Mouse (Mus musculus): ENCODE results near the gene Sox30. TPM values are rescaled to one million over a fixed set of nuclear protein-coding genes. Genes with fewer than 3 reads are reported as not detected.
A peak's percentile ranks its signal among the peaks of the same experiment; 100 is the strongest.
"Not testable (repeated sequence)": the region's sequence is repeated elsewhere in the genome, so short reads cannot be mapped to it uniquely, and the experiment has no call there.

Sox30 gene
- polyA plus RNA-seq, 1 experiment from 2014 or later, result 0.17 TPM

DNA sequence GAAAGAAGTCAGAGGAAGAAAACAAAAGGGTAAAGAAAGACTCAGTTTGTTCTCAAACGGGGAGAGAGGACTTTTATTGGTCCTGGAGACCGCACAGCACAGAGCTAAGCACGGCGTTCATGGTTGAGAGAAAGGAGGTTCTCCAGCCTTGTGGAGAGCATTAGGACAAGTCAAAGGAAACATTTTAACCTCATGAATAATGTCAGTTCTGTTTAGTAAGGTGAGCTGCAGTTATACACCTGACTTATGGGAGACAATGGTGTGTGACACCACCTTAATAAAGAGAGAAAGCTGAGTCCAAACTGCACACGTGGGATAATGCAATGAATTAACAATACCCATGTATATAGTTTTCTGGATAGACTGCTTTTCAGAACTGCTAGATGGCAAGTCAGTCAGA is 64.7 kb downstream of the Sox30 start:
- 89% methylated on average over 5 of the region's 5 CpGs for whole genome bisulfite sequencing
- Histone ChIP-seq H3K27me3 (ENCODE audit: control insufficient read depth, insufficient read depth, low read length) (no peaks in the 10 kb centered on the region), H3K9ac (ENCODE audit: low read length) (no peak overlapping the region), H3K4me1 (ENCODE audit: control insufficient read depth, insufficient read depth, low read length) (no peaks in the 10 kb centered on the region), H3K36me3 (ENCODE audit: control insufficient read depth, insufficient read depth, low read length) (no peaks in the 10 kb centered on the region), H3K27ac (ENCODE audit: low read length) (no peak overlapping the region), H3K9me3 (replicated peaks; ENCODE audit: control insufficient read depth, low read length) (no peaks in the 10 kb centered on the region), H3K4me3 (replicated peaks; ENCODE audit: low read length) (no peak overlapping the region), H3K4me2 (ENCODE audit: low read depth, low read length) (no peak overlapping the region)
- no peak for ATAC-seq (ENCODE audit: insufficient read depth, low FRiP score)

DNA sequence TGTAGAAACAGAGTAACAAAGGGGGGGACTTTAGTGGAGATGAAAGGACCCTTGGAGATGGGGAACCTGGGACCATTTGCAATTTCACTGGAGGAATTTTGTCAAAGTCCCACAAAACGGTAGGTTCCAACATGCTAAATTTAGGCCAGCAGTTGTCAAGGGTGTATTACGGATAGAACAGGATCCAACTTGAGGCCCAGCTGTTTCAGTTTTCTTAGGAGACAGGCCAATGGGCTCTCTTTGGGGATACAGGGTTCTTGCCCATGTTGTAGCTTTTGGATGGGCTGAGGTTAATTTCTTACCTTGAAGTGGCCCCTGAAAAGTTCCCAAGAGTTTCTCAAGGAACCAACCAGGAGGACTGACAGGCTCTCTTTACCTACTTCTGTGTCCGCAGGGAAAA is 67.2 kb downstream of the Sox30 start:
- H3K4me1 ChIP-seq (ENCODE audit: control insufficient read depth, insufficient read depth, low read length), result no peaks in the 10 kb centered on the region
- no peaks in the 10 kb centered on the region for H3K27me3 ChIP-seq (ENCODE audit: control insufficient read depth, insufficient read depth, low read length)
- no peak for ATAC-seq (ENCODE audit: insufficient read depth, low FRiP score)
- no peak overlapping the region for H3K9ac ChIP-seq (ENCODE audit: low read length)
- H3K4me3 ChIP-seq (replicated peaks; ENCODE audit: low read length), result no peak overlapping the region
- no peak overlapping the region for H3K4me2 ChIP-seq (ENCODE audit: low read depth, low read length)
- no peaks in the 10 kb centered on the region for H3K36me3 ChIP-seq (ENCODE audit: control insufficient read depth, insufficient read depth, low read length)
- no peak overlapping the region for H3K27ac ChIP-seq (ENCODE audit: low read length)
- H3K9me3 ChIP-seq (replicated peaks; ENCODE audit: control insufficient read depth, low read length), result no peaks in the 10 kb centered on the region
- WGBS, result 81% methylated on average over 3 of the region's 3 CpGs

DNA sequence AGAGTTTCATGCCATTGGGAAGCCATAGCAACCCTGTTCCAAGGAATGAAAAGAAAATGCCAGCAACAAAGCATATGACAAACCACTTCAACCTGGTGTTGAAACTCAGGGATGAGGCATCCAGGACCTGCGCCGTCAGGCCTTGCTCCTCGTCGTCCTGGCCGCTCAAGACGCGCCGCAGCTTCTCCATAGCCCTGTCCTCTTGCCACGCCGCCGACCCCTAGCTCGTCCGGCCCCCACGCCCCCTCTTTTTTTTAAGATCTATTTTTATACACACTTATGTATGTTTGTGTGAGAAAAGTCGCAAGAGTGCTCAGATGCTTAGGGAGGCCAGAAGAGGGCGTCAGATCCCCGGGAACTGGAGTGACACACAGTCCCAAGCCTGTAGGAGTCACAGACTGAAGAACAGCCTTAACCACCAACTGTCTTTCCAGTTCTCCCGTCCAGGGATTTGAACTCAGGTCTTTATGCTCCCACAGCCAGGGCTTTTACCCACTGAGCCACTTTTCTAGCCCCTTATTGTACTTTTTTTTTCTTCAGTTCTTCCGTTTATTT is 72.1 kb downstream of the Sox30 start, which contains the start of gene Gm12166:
Gene Gm12166, minus strand, starts transcription at position 217 of the 555 bp plus-strand sequence.
- H3K4me2 ChIP-seq (ENCODE audit: low read depth, low read length); H3K4me1 ChIP-seq (ENCODE audit: control insufficient read depth, insufficient read depth, low read length); ATAC-seq (ENCODE audit: insufficient read depth, low FRiP score); H3K27ac ChIP-seq (ENCODE audit: low read length); H3K36me3 ChIP-seq (ENCODE audit: control insufficient read depth, insufficient read depth, low read length); H3K27me3 ChIP-seq (ENCODE audit: control insufficient read depth, insufficient read depth, low read length); H3K9me3 ChIP-seq (replicated peaks; ENCODE audit: control insufficient read depth, low read length); H3K9ac ChIP-seq (ENCODE audit: low read length); H3K4me3 ChIP-seq (replicated peaks; ENCODE audit: low read length): not testable (repeated sequence)
- 29% methylated on average over 19 of the region's 19 CpGs for WGBS

DNA sequence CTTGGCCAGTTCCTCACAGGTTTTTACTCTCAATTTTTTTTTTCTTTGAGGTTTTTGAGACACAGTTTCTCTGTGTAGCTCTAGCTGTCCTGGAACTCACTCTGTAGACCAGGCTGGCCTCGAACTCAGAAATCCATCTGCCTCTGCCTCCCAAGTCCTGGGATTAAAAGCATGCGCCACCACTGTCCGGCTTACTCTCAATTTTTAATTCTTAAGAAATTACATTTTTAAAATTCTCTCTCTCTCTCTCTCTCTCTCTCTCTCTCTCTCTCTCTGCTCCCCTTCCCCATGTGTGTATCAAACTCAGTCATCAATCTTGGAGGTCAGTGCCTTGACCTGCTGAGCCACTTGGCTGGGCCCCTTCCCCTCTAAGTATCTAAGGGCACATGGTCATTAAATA is 73.3 kb downstream of the Sox30 start:
- H3K4me2 ChIP-seq (ENCODE audit: low read depth, low read length); ATAC-seq (ENCODE audit: insufficient read depth, low FRiP score); H3K36me3 ChIP-seq (ENCODE audit: control insufficient read depth, insufficient read depth, low read length); H3K9ac ChIP-seq (ENCODE audit: low read length); H3K4me3 ChIP-seq (replicated peaks; ENCODE audit: low read length); H3K9me3 ChIP-seq (replicated peaks; ENCODE audit: control insufficient read depth, low read length); H3K4me1 ChIP-seq (ENCODE audit: control insufficient read depth, insufficient read depth, low read length); H3K27ac ChIP-seq (ENCODE audit: low read length); H3K27me3 ChIP-seq (ENCODE audit: control insufficient read depth, insufficient read depth, low read length): not testable (repeated sequence)
- WGBS, result 83% methylated on average over 3 of the region's 3 CpGs

DNA sequence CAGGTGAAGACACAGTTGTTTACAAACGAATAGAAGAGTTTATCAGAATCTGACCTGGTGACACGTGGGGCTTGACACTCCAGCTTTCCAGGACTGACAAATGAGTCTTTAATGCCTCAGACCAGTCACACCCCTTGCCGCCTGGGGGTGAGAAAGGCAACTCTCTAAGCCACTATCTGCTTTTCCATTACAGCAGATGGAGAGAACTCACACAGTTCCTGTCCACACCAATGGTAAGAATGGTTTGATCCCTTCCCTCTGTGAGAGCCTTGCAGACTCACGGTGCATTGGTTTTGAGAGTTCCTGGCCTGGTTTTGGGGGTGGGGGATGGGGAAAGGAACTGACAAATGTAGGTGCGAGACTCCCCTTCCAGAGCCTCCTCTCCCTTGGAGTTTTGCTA is 74.2 kb downstream of the Sox30 start:
- WGBS, result 42% methylated on average over 5 of the region's 5 CpGs
- H3K36me3 ChIP-seq (ENCODE audit: control insufficient read depth, insufficient read depth, low read length), result no peaks in the 10 kb centered on the region
- H3K4me2 ChIP-seq (ENCODE audit: low read depth, low read length), result no peak overlapping the region
- no peak for ATAC-seq (ENCODE audit: insufficient read depth, low FRiP score)
- peaks cover 7% of the 10 kb centered on the region for H3K4me1 ChIP-seq (ENCODE audit: control insufficient read depth, insufficient read depth, low read length)
- no peak overlapping the region for H3K9ac ChIP-seq (ENCODE audit: low read length)
- H3K9me3 ChIP-seq (replicated peaks; ENCODE audit: control insufficient read depth, low read length), result no peaks in the 10 kb centered on the region
- H3K4me3 ChIP-seq (replicated peaks; ENCODE audit: low read length), result no peak overlapping the region
- H3K27me3 ChIP-seq (ENCODE audit: control insufficient read depth, insufficient read depth, low read length), result no peaks in the 10 kb centered on the region; the same call in 1 of the 2 replicates
- H3K27ac ChIP-seq (ENCODE audit: low read length), result no peak overlapping the region

DNA sequence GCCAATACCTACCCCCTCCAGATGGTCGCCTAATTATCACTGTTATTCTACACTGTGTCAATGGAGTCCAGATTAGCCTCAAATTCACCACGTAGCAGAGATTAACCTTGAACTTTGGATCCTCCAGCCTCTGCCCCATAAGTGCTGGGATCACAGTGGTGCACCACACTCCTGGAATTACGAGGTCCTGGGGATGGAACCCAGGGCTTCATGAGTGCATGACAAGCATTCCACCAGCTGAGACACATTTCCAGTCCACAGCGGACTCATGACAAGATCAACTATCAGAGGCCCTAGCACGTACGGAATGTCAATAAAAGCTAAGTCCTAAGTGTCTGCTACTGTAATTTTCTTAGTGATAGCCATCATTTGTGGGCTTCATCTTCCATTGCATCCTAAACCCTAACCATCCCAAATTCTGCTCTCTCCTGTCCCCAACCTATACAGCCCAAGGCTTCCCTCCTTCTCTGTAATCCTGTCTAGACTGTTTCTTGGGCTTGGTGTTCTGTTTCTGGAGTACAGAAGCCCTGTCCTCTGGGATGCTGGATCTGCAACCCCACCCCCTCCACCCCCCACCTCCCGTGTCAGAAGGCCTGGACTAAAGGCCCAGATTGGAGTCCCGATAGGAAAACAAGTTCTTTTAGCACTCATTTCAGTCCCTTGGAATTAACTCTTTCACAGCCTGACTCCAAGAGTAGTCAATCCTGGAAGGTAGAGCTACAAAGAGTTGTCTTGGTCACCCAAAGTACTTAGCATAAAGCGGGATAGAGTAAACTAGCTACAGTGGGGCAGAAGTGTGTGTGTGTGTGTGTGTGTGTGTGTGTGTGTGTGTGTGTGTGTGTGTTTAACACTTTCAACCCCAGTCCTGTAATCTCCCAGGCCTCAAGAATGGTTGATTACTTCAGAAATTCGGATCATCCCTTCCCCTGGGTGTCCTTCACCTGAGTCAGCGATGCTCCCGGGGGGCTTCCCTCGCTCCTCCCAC is 75.1 kb downstream of the Sox30 start:
- Histone ChIP-seq H3K4me2 (ENCODE audit: low read depth, low read length) (peak overlapping the region; percentile 60), H3K9me3 (replicated peaks; ENCODE audit: control insufficient read depth, low read length) (no peaks in the 10 kb centered on the region), H3K4me3 (replicated peaks; ENCODE audit: low read length) (peak overlapping the region; percentile 66), H3K27me3 (ENCODE audit: control insufficient read depth, insufficient read depth, low read length) (no peaks in the 10 kb centered on the region; the same call in 1 of the 2 replicates), H3K36me3 (ENCODE audit: control insufficient read depth, insufficient read depth, low read length) (no peaks in the 10 kb centered on the region), H3K9ac (ENCODE audit: low read length) (peak overlapping the region; percentile 83), H3K27ac (ENCODE audit: low read length) (peak overlapping the region; percentile 91), H3K4me1 (ENCODE audit: control insufficient read depth, insufficient read depth, low read length) (peaks cover 7% of the 10 kb centered on the region)
- peak; percentile 15; the same call in 1 of the 2 replicates for ATAC-seq (ENCODE audit: insufficient read depth, low FRiP score)
- WGBS, result 19% methylated on average over 13 of the region's 13 CpGs

DNA sequence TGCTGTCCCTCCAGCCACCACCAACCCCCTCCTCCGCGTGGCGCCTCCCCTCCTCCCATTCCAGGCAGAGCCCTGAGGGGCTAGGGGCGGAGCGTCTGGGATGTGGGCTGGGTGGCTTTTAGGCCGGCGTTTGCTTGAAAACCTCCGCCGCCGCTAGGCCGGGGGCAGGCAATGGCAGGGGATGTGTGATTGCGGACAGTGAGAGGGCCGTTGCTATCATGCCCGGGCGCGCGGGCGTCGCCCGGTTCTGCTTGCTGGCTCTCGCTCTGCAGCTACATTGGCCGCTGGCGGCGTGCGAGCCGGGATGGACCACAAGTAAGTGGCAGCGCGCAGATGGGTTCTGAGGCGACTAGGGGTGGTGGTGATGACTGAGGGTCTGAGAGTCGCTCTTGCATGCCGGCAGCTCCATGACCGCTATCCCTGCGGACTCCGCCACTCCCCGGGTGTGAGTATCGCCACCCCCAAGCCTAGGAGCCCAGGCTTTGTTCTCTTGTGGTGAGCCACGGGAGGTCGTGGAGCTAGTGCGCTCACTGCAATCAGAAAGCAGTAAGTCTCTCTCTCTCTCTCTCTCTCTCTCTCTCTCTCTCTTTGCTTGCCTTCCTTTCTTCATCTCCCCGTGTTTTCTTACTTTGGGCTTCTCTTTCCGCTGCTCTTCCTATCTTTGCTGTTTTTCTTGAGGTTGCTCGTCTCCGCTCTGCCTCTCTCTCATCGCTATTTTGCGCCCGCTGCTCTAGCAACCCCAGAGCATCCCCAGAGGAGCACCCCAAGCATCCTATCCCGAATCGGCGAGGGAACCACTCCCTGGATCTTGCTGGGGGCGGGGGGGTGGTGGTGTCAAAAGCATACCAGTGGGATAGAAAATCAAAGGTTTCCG is 76.0 kb downstream of the Sox30 start, which contains the start of gene Adam19:
Gene Adam19, plus strand, starts transcription at position 97 of the 874 bp plus-strand sequence.
- Histone ChIP-seq H3K4me3 (replicated peaks; ENCODE audit: low read length) (peak within 1 kb of the TSS; percentile 66), H3K9ac (ENCODE audit: low read length) (peak within 1 kb of the TSS; percentile 83), H3K36me3 (ENCODE audit: control insufficient read depth, insufficient read depth, low read length) (no peaks in the 10 kb centered on the region), H3K4me2 (ENCODE audit: low read depth, low read length) (peak within 1 kb of the TSS; percentile 60), H3K27me3 (ENCODE audit: control insufficient read depth, insufficient read depth, low read length) (no peaks in the 10 kb centered on the region; the same call in 1 of the 2 replicates), H3K4me1 (ENCODE audit: control insufficient read depth, insufficient read depth, low read length) (peaks cover 7% of the 10 kb centered on the region), H3K27ac (ENCODE audit: low read length) (peak within 1 kb of the TSS; percentile 91), H3K9me3 (replicated peaks; ENCODE audit: control insufficient read depth, low read length) (no peaks in the 10 kb centered on the region)
- ATAC-seq (ENCODE audit: insufficient read depth, low FRiP score), result peak; percentile 84
- under 1% methylated on average over 51 of the region's 51 CpGs for whole genome bisulfite sequencing

DNA sequence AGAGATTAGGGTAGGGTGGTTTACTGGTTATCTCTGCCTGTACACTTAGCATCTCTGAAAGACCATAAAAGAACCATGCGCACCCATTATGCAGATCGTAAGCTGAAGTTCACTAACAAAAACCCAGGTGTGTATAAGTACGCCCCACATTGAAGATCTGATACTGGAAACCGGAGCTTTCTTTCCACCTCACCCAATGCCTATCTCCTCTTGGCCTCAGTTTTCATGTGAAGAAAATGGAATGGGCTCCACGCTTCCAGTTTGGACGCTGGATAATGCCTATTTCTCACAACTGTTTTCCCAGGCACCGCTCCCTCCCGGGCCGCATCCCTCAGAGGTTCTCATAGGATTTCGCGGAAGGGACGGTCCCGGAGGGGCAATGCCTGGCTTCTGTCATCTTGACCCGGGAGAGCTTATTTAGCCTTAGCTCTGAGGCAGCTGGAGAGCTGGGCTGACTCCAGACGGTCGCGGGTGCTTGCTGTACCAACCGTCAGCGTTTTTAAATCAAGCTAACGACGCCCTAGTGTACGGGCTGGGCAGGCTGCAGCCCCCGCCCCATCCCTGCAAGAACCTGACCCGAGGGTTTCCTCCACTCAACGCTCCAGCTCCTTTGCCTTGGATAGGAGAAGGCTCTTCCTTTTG is 76.8 kb downstream of the Sox30 start:
- Histone ChIP-seq H3K9me3 (replicated peaks; ENCODE audit: control insufficient read depth, low read length) (no peaks in the 10 kb centered on the region), H3K27me3 (ENCODE audit: control insufficient read depth, insufficient read depth, low read length) (no peaks in the 10 kb centered on the region; the same call in 1 of the 2 replicates), H3K4me1 (ENCODE audit: control insufficient read depth, insufficient read depth, low read length) (peaks cover 7% of the 10 kb centered on the region), H3K27ac (ENCODE audit: low read length) (peak overlapping the region; percentile 91), H3K36me3 (ENCODE audit: control insufficient read depth, insufficient read depth, low read length) (no peaks in the 10 kb centered on the region), H3K9ac (ENCODE audit: low read length) (peak overlapping the region; percentile 83), H3K4me3 (replicated peaks; ENCODE audit: low read length) (peak overlapping the region; percentile 66), H3K4me2 (ENCODE audit: low read depth, low read length) (peak overlapping the region; percentile 60)
- ATAC-seq (ENCODE audit: insufficient read depth, low FRiP score), result 0 out of 2 replicates have a peak, but pooled peaks have one; percentile 5
- 2% methylated on average over 25 of the region's 25 CpGs for WGBS

Data from stomach, embryonic 16.5 days (tissue).